Mouse (Mus musculus): Measurements from ENCODE around the gene Uaca. TPM values are rescaled to one million over a fixed set of nuclear protein-coding genes. Genes with fewer than 3 reads are reported as not detected.

Uaca gene
- polyA plus RNA-seq, 1 experiment from 2014 or later, result 12.5 TPM

- WGBS, result 66% methylated on average over 5 of the region's 5 CpGs
- no peak for ATAC-seq
- Histone ChIP-seq H3K9me3 (replicated peaks; ENCODE audit: control insufficient read depth, low read length) (no peaks in the 10 kb centered on the region), H3K9ac (ENCODE audit: low read length) (no peak overlapping the region), H3K27me3 (replicated peaks; ENCODE audit: control insufficient read depth, insufficient read depth, low read length) (0 out of 2 replicates have a peak, but pooled peaks cover 2% of the 10 kb centered on the region), H3K4me2 (ENCODE audit: low read length) (no peak overlapping the region), H3K4me1 (ENCODE audit: control insufficient read depth, insufficient read depth, low read length) (peaks cover 18% of the 10 kb centered on the region), H3K4me3 (ENCODE audit: low read depth, low read length) (no peak overlapping the region), H3K36me3 (ENCODE audit: control insufficient read depth, insufficient read depth, low read length) (no peaks in the 10 kb centered on the region), H3K27ac (ENCODE audit: low read depth, low read length) (no peak overlapping the region)
- DNase-seq (ENCODE audit: low spot score), result no peak
Measured at GRCm38 (mm10) chr9:60836151-60836550, 41.8 kb downstream of the Uaca start.

- peak overlapping the region; percentile 50; the same call in 1 of the 2 replicates for H3K9ac ChIP-seq (ENCODE audit: low read length)
- DNase-seq (ENCODE audit: low spot score), result no peak
- no peak overlapping the region for H3K27ac ChIP-seq (ENCODE audit: low read depth, low read length)
- ATAC-seq, result no peak
- H3K36me3 ChIP-seq (ENCODE audit: control insufficient read depth, insufficient read depth, low read length), result no peaks in the 10 kb centered on the region
- no peaks in the 10 kb centered on the region for H3K9me3 ChIP-seq (replicated peaks; ENCODE audit: control insufficient read depth, low read length)
- H3K27me3 ChIP-seq (replicated peaks; ENCODE audit: control insufficient read depth, insufficient read depth, low read length), result 0 out of 2 replicates have a peak, but pooled peaks cover 2% of the 10 kb centered on the region
- H3K4me3 ChIP-seq (ENCODE audit: low read depth, low read length), result no peak overlapping the region
- peaks cover 18% of the 10 kb centered on the region for H3K4me1 ChIP-seq (ENCODE audit: control insufficient read depth, insufficient read depth, low read length)
- H3K4me2 ChIP-seq (ENCODE audit: low read length), result peak overlapping the region; percentile 53
- WGBS, result 53% methylated on average over 4 of the region's 4 CpGs
Measured at GRCm38 (mm10) chr9:60837078-60837448, 42.7 kb downstream of the Uaca start.

- WGBS, result 4% methylated on average over 20 of the region's 20 CpGs
- DNase-seq (ENCODE audit: low spot score) (peak; percentile 54), ATAC-seq (peak; percentile 66)
- Histone ChIP-seq H3K4me3 (ENCODE audit: low read depth, low read length) (peak overlapping the region; percentile 17; the same call in 1 of the 2 replicates), H3K36me3 (ENCODE audit: control insufficient read depth, insufficient read depth, low read length) (no peaks in the 10 kb centered on the region), H3K4me1 (ENCODE audit: control insufficient read depth, insufficient read depth, low read length) (peaks cover 18% of the 10 kb centered on the region), H3K27me3 (replicated peaks; ENCODE audit: control insufficient read depth, insufficient read depth, low read length) (0 out of 2 replicates have a peak, but pooled peaks cover 2% of the 10 kb centered on the region), H3K27ac (ENCODE audit: low read depth, low read length) (peak overlapping the region; percentile 23; the same call in 1 of the 2 replicates), H3K9me3 (replicated peaks; ENCODE audit: control insufficient read depth, low read length) (no peaks in the 10 kb centered on the region), H3K9ac (ENCODE audit: low read length) (peak overlapping the region; percentile 50), H3K4me2 (ENCODE audit: low read length) (peak overlapping the region; percentile 53)
Measured at GRCm38 (mm10) chr9:60837449-60838141, 43.3 kb downstream of the Uaca start.

DNA sequence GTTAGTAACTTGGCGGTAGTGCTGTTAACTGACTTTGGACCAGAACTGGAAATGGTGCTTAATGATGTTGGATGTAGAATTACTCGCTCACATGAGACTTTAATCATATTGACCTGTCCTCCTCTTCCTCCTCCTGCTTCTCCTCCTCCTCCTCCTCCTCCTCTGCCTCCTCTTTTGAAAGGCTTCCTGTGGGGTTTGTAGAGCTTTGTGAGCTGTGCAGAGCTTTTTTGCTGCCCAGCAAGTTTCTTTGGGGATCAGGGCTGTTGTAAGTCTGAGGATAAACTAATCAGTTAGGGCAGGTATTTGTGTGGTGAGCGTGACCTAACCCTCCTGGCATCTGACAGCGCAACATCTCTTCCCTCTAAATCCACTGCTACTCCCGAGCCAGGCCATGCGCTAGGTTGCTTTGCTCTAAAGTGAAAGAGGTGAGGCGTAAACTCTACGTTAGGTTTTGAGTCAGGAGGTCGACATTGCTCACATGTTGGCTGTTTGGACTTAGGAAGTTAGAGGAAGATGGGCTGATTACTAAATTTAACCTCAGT, 44.1 kb downstream of the Uaca start:
- no peak overlapping the region for H3K4me3 ChIP-seq (ENCODE audit: low read depth, low read length)
- ATAC-seq, result no peak
- WGBS, result 19% methylated on average over 9 of the region's 9 CpGs

DNA sequence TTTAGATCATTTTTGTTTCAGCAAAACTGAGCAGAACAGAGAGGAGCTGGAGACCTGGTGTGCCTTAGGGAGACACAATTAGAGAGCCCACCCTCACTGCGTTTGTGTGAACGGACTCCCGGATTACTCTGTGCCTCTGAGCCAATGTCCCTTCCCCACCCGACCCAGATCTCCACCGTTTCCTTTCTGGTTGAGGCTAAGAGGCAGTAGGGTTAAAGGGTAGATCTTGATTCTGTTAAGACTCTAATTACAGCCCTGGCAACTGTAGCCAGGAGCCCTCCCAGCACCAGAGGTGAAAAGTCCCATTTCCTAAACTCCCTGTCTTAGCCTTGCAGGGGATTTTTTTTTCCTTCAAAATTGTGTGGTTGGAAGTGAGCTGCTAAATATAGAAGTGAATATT, 47.1 kb downstream of the Uaca start:
- no peak for ATAC-seq
- Histone ChIP-seq H3K4me3 (ENCODE audit: low read depth, low read length) (no peak overlapping the region), H3K9me3 (replicated peaks; ENCODE audit: control insufficient read depth, low read length) (no peaks in the 10 kb centered on the region), H3K36me3 (ENCODE audit: control insufficient read depth, insufficient read depth, low read length) (no peaks in the 10 kb centered on the region), H3K27me3 (replicated peaks; ENCODE audit: control insufficient read depth, insufficient read depth, low read length) (0 out of 2 replicates have a peak, but pooled peaks cover 2% of the 10 kb centered on the region), H3K4me1 (ENCODE audit: control insufficient read depth, insufficient read depth, low read length) (peaks cover 18% of the 10 kb centered on the region), H3K9ac (ENCODE audit: low read length) (no peak overlapping the region), H3K4me2 (ENCODE audit: low read length) (no peak overlapping the region), H3K27ac (ENCODE audit: low read depth, low read length) (no peak overlapping the region)
- WGBS, result 7% methylated on average over 5 of the region's 5 CpGs
- DNase-seq (ENCODE audit: low spot score), result no peak

More for the DNA sequence above, 44.1 kb downstream of the Uaca start:
- Histone ChIP-seq H3K36me3 (ENCODE audit: control insufficient read depth, insufficient read depth, low read length) (no peaks in the 10 kb centered on the region), H3K9me3 (replicated peaks; ENCODE audit: control insufficient read depth, low read length) (no peaks in the 10 kb centered on the region), H3K27ac (ENCODE audit: low read depth, low read length) (no peak overlapping the region), H3K4me2 (ENCODE audit: low read length) (peak overlapping the region; percentile 53), H3K27me3 (replicated peaks; ENCODE audit: control insufficient read depth, insufficient read depth, low read length) (0 out of 2 replicates have a peak, but pooled peaks cover 2% of the 10 kb centered on the region), H3K9ac (ENCODE audit: low read length) (no peak overlapping the region), H3K4me1 (ENCODE audit: control insufficient read depth, insufficient read depth, low read length) (peaks cover 18% of the 10 kb centered on the region)
- no peak for DNase-seq (ENCODE audit: low spot score)

DNA sequence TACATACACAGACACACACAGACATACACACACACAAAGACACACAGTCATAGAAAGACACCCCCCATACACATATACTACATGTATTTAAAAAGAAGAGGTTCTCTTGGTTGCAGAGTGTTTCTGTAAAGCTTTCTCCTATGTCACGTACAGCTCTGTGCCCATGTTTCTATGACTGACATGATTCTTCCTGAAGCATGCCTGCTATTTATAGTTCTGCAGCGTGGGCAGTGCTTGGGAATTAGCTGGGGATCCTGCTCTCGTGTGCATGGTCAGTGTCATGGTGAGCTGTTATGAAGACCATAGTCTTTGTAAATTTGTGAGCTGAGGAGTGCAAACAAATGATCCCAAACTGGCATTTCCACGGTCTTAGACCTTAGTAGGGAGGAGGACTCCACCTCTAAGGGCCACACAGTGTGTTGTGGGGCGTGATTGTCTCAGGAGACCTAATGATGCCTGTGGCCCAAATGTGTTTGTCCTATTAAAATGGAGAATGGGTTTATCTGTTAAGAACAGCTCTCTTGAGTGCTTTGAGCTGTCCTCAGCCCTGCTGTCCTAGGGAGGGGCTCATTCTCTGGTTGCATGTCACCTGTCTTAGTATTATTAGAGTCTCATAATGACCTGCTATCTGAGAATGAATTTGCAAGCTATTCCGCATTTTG, 49.2 kb downstream of the Uaca start:
- H3K27me3 ChIP-seq (replicated peaks; ENCODE audit: control insufficient read depth, insufficient read depth, low read length), result 0 out of 2 replicates have a peak, but pooled peaks cover 2% of the 10 kb centered on the region
- H3K4me3 ChIP-seq (ENCODE audit: low read depth, low read length), result no peak overlapping the region
- no peak overlapping the region for H3K9ac ChIP-seq (ENCODE audit: low read length)
- no peak for ATAC-seq
- no peak overlapping the region for H3K4me2 ChIP-seq (ENCODE audit: low read length)
- H3K27ac ChIP-seq (ENCODE audit: low read depth, low read length), result no peak overlapping the region
- H3K4me1 ChIP-seq (ENCODE audit: control insufficient read depth, insufficient read depth, low read length), result peaks cover 2% of the 10 kb centered on the region; the same call in 1 of the 2 replicates
- DNase-seq (ENCODE audit: low spot score), result no peak
- no peaks in the 10 kb centered on the region for H3K36me3 ChIP-seq (ENCODE audit: control insufficient read depth, insufficient read depth, low read length)
- 78% methylated on average over 6 of the region's 6 CpGs for WGBS
- no peaks in the 10 kb centered on the region for H3K9me3 ChIP-seq (replicated peaks; ENCODE audit: control insufficient read depth, low read length)

DNA sequence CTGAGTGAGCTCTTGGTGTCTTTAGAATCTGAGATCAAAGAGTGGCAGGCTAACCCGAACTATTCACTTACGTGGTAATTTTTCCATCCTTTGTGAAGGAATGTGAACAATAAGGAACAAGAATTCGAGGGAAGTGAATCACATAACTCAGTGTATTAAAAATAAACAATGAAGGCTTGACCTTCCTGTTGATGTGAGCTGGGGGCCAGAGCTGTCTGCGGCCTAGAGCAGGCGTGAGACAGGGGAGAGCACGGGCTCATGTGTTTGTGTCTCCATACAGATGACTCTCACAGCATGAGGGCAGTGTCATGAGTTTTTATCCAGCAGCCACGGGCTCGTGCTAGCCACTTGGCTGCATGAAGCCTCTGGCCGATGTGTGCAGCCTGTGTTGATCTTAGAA, 54.4 kb downstream of the Uaca start:
- Histone ChIP-seq H3K36me3 (ENCODE audit: control insufficient read depth, insufficient read depth, low read length) (no peaks in the 10 kb centered on the region), H3K27me3 (replicated peaks; ENCODE audit: control insufficient read depth, insufficient read depth, low read length) (no peaks in the 10 kb centered on the region), H3K9me3 (replicated peaks; ENCODE audit: control insufficient read depth, low read length) (no peaks in the 10 kb centered on the region), H3K4me3 (ENCODE audit: low read depth, low read length) (no peak overlapping the region), H3K4me1 (ENCODE audit: control insufficient read depth, insufficient read depth, low read length) (peaks cover 4% of the 10 kb centered on the region; the same call in 1 of the 2 replicates), H3K27ac (ENCODE audit: low read depth, low read length) (no peak overlapping the region), H3K9ac (ENCODE audit: low read length) (no peak overlapping the region), H3K4me2 (ENCODE audit: low read length) (no peak overlapping the region)
- DNase-seq (ENCODE audit: low spot score) (peak; percentile 25), ATAC-seq (no peak)
- WGBS, result 22% methylated on average over 9 of the region's 9 CpGs

DNA sequence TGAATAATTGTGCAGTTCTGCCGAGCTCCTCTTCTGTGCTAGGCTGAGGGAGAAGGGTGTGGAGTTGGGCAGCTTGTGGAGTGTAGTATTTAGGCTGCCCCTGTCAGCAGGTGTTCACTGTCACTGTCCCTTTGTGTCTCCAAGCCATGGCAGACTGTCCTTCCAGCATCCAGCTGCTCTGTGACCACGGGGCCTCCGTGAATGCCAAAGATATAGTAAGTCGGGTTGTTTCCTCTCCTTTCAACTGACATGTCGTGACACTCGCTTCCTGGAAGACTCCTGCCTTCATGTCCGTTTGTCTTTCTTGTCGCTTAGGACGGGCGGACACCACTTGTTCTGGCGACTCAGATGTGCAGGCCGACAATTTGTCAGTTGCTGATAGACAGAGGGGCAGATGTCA, 55.6 kb downstream of the Uaca start:
- Histone ChIP-seq H3K9me3 (replicated peaks; ENCODE audit: control insufficient read depth, low read length) (no peaks in the 10 kb centered on the region), H3K9ac (ENCODE audit: low read length) (no peak overlapping the region), H3K27me3 (replicated peaks; ENCODE audit: control insufficient read depth, insufficient read depth, low read length) (no peaks in the 10 kb centered on the region), H3K36me3 (ENCODE audit: control insufficient read depth, insufficient read depth, low read length) (no peaks in the 10 kb centered on the region), H3K4me2 (ENCODE audit: low read length) (no peak overlapping the region), H3K27ac (ENCODE audit: low read depth, low read length) (no peak overlapping the region), H3K4me1 (ENCODE audit: control insufficient read depth, insufficient read depth, low read length) (peaks cover 4% of the 10 kb centered on the region; the same call in 1 of the 2 replicates), H3K4me3 (ENCODE audit: low read depth, low read length) (no peak overlapping the region)
- ATAC-seq (no peak), DNase-seq (ENCODE audit: low spot score) (no peak)
- 89% methylated on average over 12 of the region's 12 CpGs for WGBS

Measured in forebrain, embryonic 14.5 days (tissue).